Mouse (Mus musculus) layer of hippocampus, adult 6 months (tissue): Measurements from ENCODE around the gene Gm11639. TPM values are rescaled to one million over a fixed set of nuclear protein-coding genes. Genes with fewer than 3 reads are reported as not detected.

Experiments used
- long read RNA-seq, 2 experiments: library from polyadenylated mRNA; unstranded; transcript quantifications; one replicate each; pipeline ENCODE4 v2.0.0; 2019 to 2020
- polyA plus RNA-seq: library from polyadenylated mRNA; unstranded; fragments of <200 nt; fragmentation: Nextera tagmentation; gene quantifications from 2 replicates; pipeline ENCODE4 v1.2.3, GENCODE M21; 2021

Gene Gm11639
- 0.15 and 0.30 TPM in 2 replicates for polyA plus RNA-seq
- long read RNA-seq, experiment 1: 0 reads
- long read RNA-seq, experiment 2: 0 reads

GRCm38 (mm10) chr11:104685548-104685947 is at the start of gene Gm11639:
TSS of gene Gm11639 (plus strand) at chr11:104685707.

GRCm38 (mm10) chr11:105063292-105063691 is 377.8 kb downstream of the Gm11639 start, which contains the start of gene Efcab3:
TSS of gene Efcab3 (plus strand) at chr11:105063592.

GRCm38 (mm10) chr11:105125735-105126519 is 440.4 kb downstream of the Gm11639 start, which contains the start of gene Mettl2:
TSS of gene Mettl2 (plus strand) at chr11:105126425.

GRCm38 (mm10) chr11:105146593-105146992 is 461.1 kb downstream of the Gm11639 start, which contains the start of gene Gm10842:
TSS of gene Gm10842 (plus strand) at chr11:105146893.

Other genes starting within 250 kb of the Gm11639 start
- 12.9 and 13.4 TPM in 2 replicates for gene Kansl1, start 216.8 kb upstream of the Gm11639 start, polyA plus RNA-seq
- gene Cdc27, start 135.1 kb upstream of the Gm11639 start, polyA plus RNA-seq: 10.2 and 11.5 TPM in 2 replicates
- gene Myl4, start 135.0 kb upstream of the Gm11639 start, polyA plus RNA-seq: 10.7 and 11.7 TPM in 2 replicates
- 0.24 and 0.34 TPM in 2 replicates for gene Itgb3, start 77.7 kb upstream of the Gm11639 start, polyA plus RNA-seq